Mouse (Mus musculus) CD4-positive, CD25-positive, alpha-beta regulatory T cell (primary cell): ENCODE results near the gene Gabrb2. TPM values are rescaled to one million over a fixed set of nuclear protein-coding genes. Genes with fewer than 3 reads are reported as not detected.

Experiments
- polyA plus RNA-seq: library from polyadenylated mRNA; unstranded; fragments of 100-300 nt; shearing (Covaris generic); gene quantifications from one replicate; pipeline ENCODE4 v1.2.1, GENCODE M21; 2017

Gene Gabrb2
- polyA plus RNA-seq, result not detected

GRCm38 (mm10) chr11:42418996-42419782 is at the start of gene Gabrb2:
TSS of gene Gabrb2 (plus strand) at chr11:42419757.

Other genes starting within 250 kb of the Gabrb2 start
- gene Gabra1, start 236.8 kb upstream of the Gabrb2 start, polyA plus RNA-seq, result not detected
- gene Gabra6, start 98.7 kb upstream of the Gabrb2 start, polyA plus RNA-seq, result not detected